Mouse (Mus musculus) layer of hippocampus, postnatal 14 days (tissue): ENCODE results near the gene Ptprn2. TPM values are rescaled to one million over a fixed set of nuclear protein-coding genes. Genes with fewer than 3 reads are reported as not detected.

ENCODE experiments used
- DNase-seq, 2 experiments: peaks; one replicate each; pipeline ENCODE4 v3.0.0; 2021 to 2022; ENCODE audit warnings: low spot score in 2 of 2, mixed read lengths in 1 of 2
- microRNA-seq, 2 experiments: library from miRNA; unstranded; fragments of <30 nt; microRNA quantifications; one replicate each; pipeline ENCODE4 v1.2.0; 2021
- total RNA-seq, 2 experiments: library from RNA; stranded (reverse); gene quantifications; 2 replicates each; pipeline ENCODE4 v1.2.3; 2021

Gene Ptprn2
- total RNA-seq, 2 experiments from 2014 or later: 256 to 277 TPM

DNA sequence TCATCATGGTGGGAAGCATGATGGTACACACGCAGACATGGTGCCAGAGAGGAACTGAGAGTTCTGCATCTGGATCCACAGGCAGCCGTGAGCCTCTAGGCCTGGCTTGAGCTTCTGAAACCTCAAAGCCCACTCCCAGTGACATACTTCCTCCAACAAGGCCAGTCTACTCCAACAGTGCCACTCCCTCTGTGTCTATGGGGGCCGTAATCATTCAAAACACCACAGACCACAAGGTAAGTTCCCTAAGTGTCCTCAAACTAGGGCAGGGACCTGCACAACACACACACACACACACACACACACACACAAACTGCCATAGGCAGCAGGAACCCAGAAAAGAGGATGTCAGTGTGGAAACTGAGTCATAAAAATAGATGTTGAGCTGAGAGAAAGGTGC, 813.6 kb downstream of the Ptprn2 start:
- no peak for DNase-seq

DNA sequence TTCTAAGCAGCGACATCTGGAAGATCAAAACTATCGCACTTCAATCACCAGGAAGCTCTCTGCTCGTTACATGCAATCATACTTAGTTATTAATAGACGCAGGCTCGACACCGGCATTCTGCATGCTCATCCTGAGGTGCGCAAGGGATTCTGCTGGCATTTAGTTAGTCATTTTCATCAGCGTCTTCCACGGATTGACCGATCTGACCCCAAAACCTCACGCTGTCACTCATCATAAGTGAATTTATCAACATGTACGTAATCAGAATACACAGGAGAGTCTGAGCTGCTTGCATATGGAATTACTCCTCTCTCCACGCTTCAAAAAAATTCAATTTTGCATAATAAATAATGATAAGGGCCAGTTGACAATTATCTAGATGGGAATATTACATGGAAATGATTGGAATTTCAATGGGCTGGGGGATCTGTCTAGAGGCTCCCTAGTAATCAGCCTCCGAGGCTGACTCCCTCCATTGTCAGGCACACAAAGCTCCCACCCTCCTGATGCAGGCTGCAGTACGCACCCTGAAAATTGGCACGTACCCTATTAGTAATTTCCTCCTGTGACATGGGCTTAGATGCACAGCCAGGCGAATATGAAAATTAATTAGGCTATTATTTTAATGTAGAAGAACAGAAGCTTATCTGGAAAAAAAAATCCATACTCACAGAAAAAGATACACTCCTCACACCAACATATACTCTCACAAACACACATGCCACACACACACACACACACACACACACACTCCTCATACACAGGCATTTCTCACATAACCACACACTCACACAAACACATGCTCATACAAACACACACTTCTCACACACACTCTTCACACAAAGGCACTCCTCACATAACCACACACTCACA, 819.5 kb downstream of the Ptprn2 start:
- DNase-seq: no peak

DNA sequence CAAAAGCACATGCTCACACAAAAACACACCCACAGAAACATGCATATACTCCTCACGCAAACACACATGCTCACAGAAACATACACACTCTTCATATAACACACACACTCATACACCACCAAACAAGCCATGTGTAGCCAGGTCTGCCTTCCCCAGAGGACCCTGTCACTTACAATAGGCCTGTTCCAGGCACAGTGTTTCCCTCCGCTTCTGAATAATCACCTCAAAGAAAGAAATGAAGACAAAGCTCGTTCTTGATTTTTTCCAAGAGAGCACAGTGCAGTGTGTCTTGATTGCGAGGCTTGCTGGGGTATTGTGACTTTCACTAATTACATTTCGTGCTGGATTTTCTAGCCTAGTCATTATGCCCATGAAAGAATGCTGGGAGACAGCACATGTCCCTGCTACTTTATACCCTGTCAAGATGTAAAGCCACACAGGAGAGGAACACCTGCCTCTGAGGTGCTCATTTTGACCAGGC, 820.1 kb downstream of the Ptprn2 start:
- no peak for DNase-seq

DNA sequence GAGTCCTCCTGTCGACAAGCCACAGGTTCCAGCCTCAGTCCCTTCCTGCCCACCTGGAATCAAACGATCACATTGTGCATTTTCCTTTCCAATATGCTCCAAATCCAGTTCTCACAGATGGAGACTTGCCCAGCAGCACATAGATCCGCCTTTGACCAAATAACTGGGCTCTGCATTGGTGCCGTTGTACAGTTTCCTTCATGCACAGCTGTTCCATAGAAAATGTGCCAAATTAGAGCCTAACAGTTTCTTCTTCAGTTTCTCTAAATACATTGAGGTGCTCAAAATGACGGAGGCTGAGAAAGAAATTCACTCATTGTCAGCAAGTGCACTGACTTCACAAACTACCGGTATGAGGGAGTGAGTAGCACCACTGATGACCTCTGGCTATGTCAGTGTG, 826.6 kb downstream of the Ptprn2 start:
- no peak for DNase-seq

DNA sequence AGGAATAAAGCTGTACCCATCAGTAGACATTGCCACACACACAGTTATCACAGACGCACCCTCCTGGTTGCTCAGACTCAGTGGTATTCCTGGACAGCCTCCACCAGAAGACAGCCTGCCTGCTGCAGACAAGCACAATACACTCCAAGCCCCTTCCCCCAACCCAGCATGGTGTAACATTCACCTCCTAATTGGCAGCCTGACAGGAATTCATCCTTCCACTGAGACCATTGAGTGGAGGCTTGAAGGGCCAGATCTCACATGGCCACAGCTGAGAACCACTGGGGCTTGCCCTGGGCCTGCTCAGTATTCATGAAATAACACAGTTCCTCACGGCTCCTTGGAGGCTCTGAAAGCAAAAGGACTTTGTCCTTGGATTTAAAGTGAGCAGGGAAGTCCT, 829.5 kb downstream of the Ptprn2 start:
- DNase-seq: no peak

DNA sequence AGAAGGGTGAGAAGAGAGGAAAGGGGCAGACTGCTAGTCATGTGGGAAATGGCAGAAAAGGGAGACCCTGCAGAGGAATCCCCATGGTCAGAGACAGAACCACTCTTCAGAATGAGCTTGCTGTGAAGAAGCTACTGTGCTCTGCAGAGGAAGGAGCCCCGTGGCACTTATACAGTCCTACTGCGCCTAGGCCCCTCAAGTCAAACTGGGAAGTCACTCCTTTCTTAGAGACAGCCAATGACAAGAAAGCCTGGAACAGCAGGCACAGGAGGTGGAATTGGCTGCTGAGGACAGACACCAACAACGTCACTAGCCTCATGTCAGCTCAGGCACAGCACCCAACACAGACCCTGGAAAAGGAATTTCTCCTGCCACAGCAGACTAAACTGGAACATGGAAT, 830.1 kb downstream of the Ptprn2 start:
- no peak for DNase-seq

DNA sequence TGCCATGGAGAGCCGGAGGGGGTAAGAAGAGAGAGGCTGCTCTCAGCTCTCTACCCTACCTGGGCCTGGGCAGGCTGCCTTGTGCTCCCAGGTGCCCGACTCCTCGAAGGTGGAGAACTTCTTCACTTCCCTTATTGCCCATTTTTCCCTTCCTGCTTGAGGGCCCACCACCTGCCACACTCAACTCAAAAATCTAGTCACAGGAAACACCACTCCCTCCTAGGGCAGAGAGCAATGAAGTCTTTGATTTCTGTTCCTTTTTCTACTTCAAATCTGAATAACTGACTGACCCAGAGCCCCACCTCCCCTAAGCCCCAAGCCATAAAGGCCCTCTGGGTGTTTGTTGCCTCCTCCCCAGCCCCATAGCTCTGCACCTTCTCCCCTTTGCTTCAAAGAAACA, 832.7 kb downstream of the Ptprn2 start:
- no peak for DNase-seq

DNA sequence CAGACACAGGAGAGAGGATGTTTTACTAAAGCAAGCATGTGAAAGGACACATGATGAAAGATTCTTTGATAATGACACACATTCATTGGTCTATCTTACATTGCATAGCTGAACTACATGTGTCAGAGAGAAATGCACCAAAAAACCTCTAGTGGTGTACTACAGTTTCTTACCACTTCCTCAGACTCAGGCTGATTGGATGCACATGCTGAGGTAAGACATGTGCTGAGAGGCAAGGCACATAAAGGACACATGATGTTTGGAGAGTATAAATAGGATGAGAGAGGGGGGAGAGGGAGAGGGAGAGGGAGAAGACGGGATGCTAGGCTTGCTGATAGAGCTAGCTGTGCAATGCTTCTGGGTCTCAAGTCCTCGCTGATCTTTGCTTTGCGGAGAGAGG, 837.5 kb downstream of the Ptprn2 start:
- no peak for DNase-seq

Small RNA genes lying within 50 kb of the gene (microRNA-seq; reads per million reads assigned to microRNA genes)
- 32.0 to 212 reads per million in 2 experiments for gene Mir153

Other genes with a start within 250 kb of the Ptprn2 start
- gene Wdr60, start 222.7 kb upstream of the Ptprn2 start, total RNA-seq: 10 to 100 TPM; 15.2 to 16.5 TPM
- gene Gm11027, start 210.3 kb upstream of the Ptprn2 start, total RNA-seq: not detected
- gene Esyt2, start 204.5 kb upstream of the Ptprn2 start, total RNA-seq: 10 to 100 TPM; 64.7 to 65.9 TPM
- 1 to 10 TPM; 5.4 to 6.1 TPM for gene Ncapg2, start 80.3 kb upstream of the Ptprn2 start, total RNA-seq